ENCODE assay signal across 7 mouse cellular contexts in the genomic region with DNA sequence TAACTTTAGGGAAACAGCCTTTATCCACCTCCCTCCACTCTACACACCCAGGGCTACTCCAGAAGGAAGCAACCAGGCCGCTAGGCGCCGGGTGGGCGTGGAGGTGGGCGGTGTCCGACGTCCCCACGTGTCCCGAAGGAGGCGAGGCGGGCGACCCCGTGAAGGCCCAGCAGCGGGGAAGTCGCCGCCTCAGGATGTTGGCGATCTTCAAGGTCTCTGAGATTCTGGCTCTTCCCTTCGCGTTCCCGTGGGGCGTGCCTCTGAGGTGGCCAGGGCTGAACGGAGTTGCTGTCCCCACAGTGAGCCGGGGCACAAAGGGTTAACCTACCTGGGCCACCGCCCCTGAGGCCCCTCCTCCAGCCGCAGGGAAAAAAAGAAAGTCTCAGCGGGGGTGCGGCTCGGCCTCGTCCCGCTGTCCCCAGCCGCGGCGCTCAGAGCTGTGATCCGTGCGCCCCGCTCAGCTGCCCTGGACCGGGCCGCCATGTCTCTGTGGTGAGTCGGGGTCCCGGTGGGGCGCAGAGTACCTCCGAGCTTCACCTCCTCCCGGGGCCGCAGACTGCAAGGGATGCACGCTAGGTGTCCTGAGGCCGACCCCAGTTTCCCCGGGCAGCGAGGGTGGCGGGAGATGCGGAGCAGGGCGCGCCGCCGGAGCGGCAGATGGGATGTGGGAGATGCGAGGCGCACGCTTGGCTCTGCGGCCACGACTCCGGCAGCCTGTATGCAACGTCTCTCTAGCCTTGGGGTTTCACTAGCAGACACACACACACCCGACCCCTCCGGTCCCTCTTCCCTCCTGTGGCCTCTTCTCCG. TPM values are rescaled to one million over a fixed set of nuclear protein-coding genes. Genes with fewer than 3 reads are reported as not detected.
DNase-seq lines count a peak whose midpoint lies in the region; ATAC-seq lines count a peak whose summit lies in the region.

No protein-coding gene starts in this region.

- peaks cover 29% of the 10 kb centered on the region for H3K27me3 ChIP-seq in forebrain, embryonic 15.5 days
- peaks cover 38% of the 10 kb centered on the region for H3K27me3 ChIP-seq in hindbrain, embryonic 14.5 days (ENCODE audit: control insufficient read depth, insufficient read depth, low read length)

- peak; percentile 58 for DNase-seq in Muller cell, postnatal 12 days (ENCODE audit: inconsistent ontology term)
- DNase-seq in c-Kit-positive CD71-positive TER-119-positive erythroid progenitor cells, embryonic 14.5 days (ENCODE audit: low spot score), result peak; percentile 61
- DNase-seq in hindbrain, embryonic 14.5 days (ENCODE audit: low spot score), result peak; percentile 63
- peak; percentile 38 to 90 for DNase-seq in left cerebral cortex, postnatal 10 days (ENCODE audit: extremely low spot score in 1 of 2, low spot score in 2 of 2)
- peak; percentile 59 for DNase-seq in right cerebral cortex, postnatal 14 days

- under 1% methylated on average over 65 of the region's 65 CpGs for WGBS in forebrain, embryonic 15.5 days
- under 1% methylated on average over 65 of the region's 65 CpGs for WGBS in hindbrain, embryonic 14.5 days
- 3% methylated on average over 65 of the region's 65 CpGs for WGBS in macrophage (ENCODE audit: missing documents)

- peak overlapping the region; percentile 98 for H3K4me2 ChIP-seq in forebrain, embryonic 15.5 days (replicated peaks)
- peak overlapping the region; percentile 98 for H3K4me2 ChIP-seq in hindbrain, embryonic 14.5 days (replicated peaks)

- H3K27ac ChIP-seq in forebrain, embryonic 15.5 days (replicated peaks), result no peak overlapping the region
- H3K27ac ChIP-seq in hindbrain, embryonic 14.5 days, result no peak overlapping the region
- no peak overlapping the region for H3K27ac ChIP-seq in macrophage

- H3K9me3 ChIP-seq in forebrain, embryonic 15.5 days, result no peaks in the 10 kb centered on the region
- H3K9me3 ChIP-seq in hindbrain, embryonic 14.5 days (ENCODE audit: control insufficient read depth, low read length), result no peaks in the 10 kb centered on the region

- intact Hi-C loops in left cerebral cortex, postnatal 10 days (cut with DNase I), result no loop called here

- no peaks in the 10 kb centered on the region for H3K79me2 ChIP-seq in macrophage (ENCODE audit: inconsistent target)

- H3K4me1 ChIP-seq in forebrain, embryonic 15.5 days, result peaks cover 12% of the 10 kb centered on the region
- peaks cover 3% of the 10 kb centered on the region; the same call in 1 of the 2 replicates for H3K4me1 ChIP-seq in hindbrain, embryonic 14.5 days (replicated peaks; ENCODE audit: control insufficient read depth, insufficient read depth, low read length)

- H3K4me3 ChIP-seq in forebrain, embryonic 15.5 days, result peak overlapping the region; percentile 73
- H3K4me3 ChIP-seq in hindbrain, embryonic 14.5 days (replicated peaks; ENCODE audit: low read length), result peak overlapping the region; percentile 73
- H3K4me3 ChIP-seq in macrophage (ENCODE audit: inconsistent target), result peak overlapping the region; percentile 24; the same call in 1 of the 2 replicates

- H3K9ac ChIP-seq in forebrain, embryonic 15.5 days (replicated peaks), result peak overlapping the region; percentile 65
- H3K9ac ChIP-seq in hindbrain, embryonic 14.5 days, result peak overlapping the region; percentile 77

- H3K36me3 ChIP-seq in forebrain, embryonic 15.5 days, result no peaks in the 10 kb centered on the region
- no peaks in the 10 kb centered on the region for H3K36me3 ChIP-seq in hindbrain, embryonic 14.5 days (replicated peaks; ENCODE audit: control insufficient read depth, insufficient read depth)
- H3K36me3 ChIP-seq in macrophage (ENCODE audit: inconsistent target), result no peaks in the 10 kb centered on the region

- ATAC-seq in forebrain, embryonic 15.5 days (replicated peaks), result peak; percentile 81
- ATAC-seq in hindbrain, embryonic 14.5 days (ENCODE audit: low FRiP score), result peak; percentile 77

RNA-seq across cellular contexts. Expression of a gene that starts 0.6 kb away (rescaled TPM):
- 3.3 and 4.0 TPM in 2 replicates for polyA plus RNA-seq in forebrain, embryonic 15.5 days (2015; fragmentation: Nextera tagmentation; extraction: Ambion mirVana)
- polyA plus RNA-seq in hindbrain, embryonic 14.5 days (2014; fragmentation: Nextera tagmentation; extraction: Ambion mirVana), result 7.5 and 8.3 TPM in 2 replicates
- total RNA-seq in left cerebral cortex, postnatal 10 days (2021), result 1 to 10 TPM; 2.4 to 3.1 TPM
- 1 to 10 TPM in 7 of 26 experiments, under 1 TPM in 8, not detected in 11; 0.37 to 5.4 (median 0.98) TPM for total RNA-seq in macrophage (2018; cell fraction: chromatin; rRNA removed)
- total RNA-seq in macrophage (2018; cell fraction: cytosol; rRNA removed), result 1 to 10 TPM in 13 of 26 experiments, under 1 TPM in 13; 0.11 to 4.3 (median 1.00) TPM
- total RNA-seq in macrophage (2018; cell fraction: nucleus; rRNA removed), result 1 to 10 TPM in 12 of 26 experiments, under 1 TPM in 10, not detected in 4; 0.17 to 9.7 (median 1.3) TPM
- 1.0 to 6.1 TPM (median 2.4 TPM) in 3 replicates for polyA plus RNA-seq in macrophage (2018)

RNA-seq across cellular contexts. Expression of a gene that starts 55.9 kb away (rescaled TPM):
- polyA plus RNA-seq in forebrain, embryonic 15.5 days (2015; fragmentation: Nextera tagmentation; extraction: Ambion mirVana), result 208 and 227 TPM in 2 replicates
- polyA plus RNA-seq in hindbrain, embryonic 14.5 days (2014; fragmentation: Nextera tagmentation; extraction: Ambion mirVana), result 144 and 145 TPM in 2 replicates
- 100 to 1,000 TPM; 177 to 184 TPM for total RNA-seq in left cerebral cortex, postnatal 10 days (2021)
- total RNA-seq in macrophage (2018; cell fraction: chromatin; rRNA removed), result 100 to 1,000 TPM in 23 of 26 experiments, 10 to 100 TPM in 3; 83.5 to 169 (median 135) TPM
- total RNA-seq in macrophage (2018; cell fraction: cytosol; rRNA removed), result 100 to 1,000 TPM; 109 to 212 (median 155) TPM
- 100 to 1,000 TPM in 25 of 26 experiments, 10 to 100 TPM in 1; 76.3 to 324 (median 136) TPM for total RNA-seq in macrophage (2018; cell fraction: nucleus; rRNA removed)
- polyA plus RNA-seq in macrophage (2018), result 124 to 407 TPM (median 295 TPM) in 3 replicates
